ENCODE assay signal across 20 mouse cellular contexts in genomic region chr11:60255181-60255580, GRCm38 (mm10). TPM values are rescaled to one million over a fixed set of nuclear protein-coding genes. Genes with fewer than 3 reads are reported as not detected.
DNase-seq lines count a peak whose midpoint lies in the region; ATAC-seq lines count a peak whose summit lies in the region.
"Had no signal": no experiment of that assay in that cellular context is flagged by ENCODE, and none has a peak within 500 bp of the region (broad histone marks: within the 10 kb centered on the region; RNA-seq: fewer than 3 reads in every experiment).

No protein-coding gene starts in this region.

- H3K4me3 ChIP-seq in heart, embryonic 13.5 days, result no peak overlapping the region
- H3K4me3 ChIP-seq in hindbrain, embryonic 14.5 days (replicated peaks; ENCODE audit: low read length), result no peak overlapping the region
- H3K4me3 ChIP-seq: limb, embryonic 12.5 days; liver, embryonic 12.5 days had no signal

- no peaks in the 10 kb centered on the region for H3K27me3 ChIP-seq in heart, embryonic 13.5 days (replicated peaks)
- H3K27me3 ChIP-seq in hindbrain, embryonic 14.5 days (ENCODE audit: control insufficient read depth, insufficient read depth, low read length), result no peaks in the 10 kb centered on the region
- H3K27me3 ChIP-seq: limb, embryonic 12.5 days; liver, embryonic 12.5 days; Patski had no signal

- peak overlapping the region; percentile 71; the same call in 1 of the 2 replicates for H3K27ac ChIP-seq in heart, embryonic 13.5 days (replicated peaks)
- H3K27ac ChIP-seq in hindbrain, embryonic 14.5 days, result peak overlapping the region; percentile 35
- H3K27ac ChIP-seq: limb, embryonic 12.5 days; liver, embryonic 12.5 days had no signal

- peak; percentile 55 to 62 for DNase-seq in cerebellum, postnatal 10 days
- no peak for DNase-seq in cerebellum, postnatal 4 days (ENCODE audit: low spot score in 2 of 2)
- DNase-seq in heart, adult 8-10 months (ENCODE audit: low spot score), result no peak
- DNase-seq in left cerebral cortex, postnatal 4 days, result peak; percentile 27
- no peak for DNase-seq in left cerebral cortex, postnatal 36 days (ENCODE audit: low spot score in 2 of 2)
- DNase-seq in hindbrain, embryonic 14.5 days (ENCODE audit: low spot score), result no peak
- no peak for DNase-seq in adrenal gland, postnatal 25 days
- DNase-seq: adrenal gland, adult 8-10 months; cerebellum, postnatal 25 days; forebrain, postnatal 0 days; heart, postnatal 14 days; kidney, adult 8-10 months; kidney, postnatal 14 days; lung, embryonic 14.5 days; lung, postnatal 36 days; thymus, postnatal 14 days had no signal

- 0 out of 2 replicates have a peak overlapping the region, but pooled peaks have one; percentile 5 for H3K9ac ChIP-seq in heart, embryonic 13.5 days
- H3K9ac ChIP-seq in hindbrain, embryonic 14.5 days, result no peak overlapping the region
- H3K9ac ChIP-seq: forebrain, postnatal 0 days; limb, embryonic 12.5 days; liver, embryonic 12.5 days; lung, embryonic 14.5 days had no signal

- H3K4me2 ChIP-seq in heart, embryonic 13.5 days, result no peak overlapping the region
- H3K4me2 ChIP-seq in hindbrain, embryonic 14.5 days (replicated peaks), result no peak overlapping the region
- H3K4me2 ChIP-seq: limb, embryonic 12.5 days; liver, embryonic 12.5 days; lung, embryonic 14.5 days had no signal

- H3K4me1 ChIP-seq in heart, embryonic 13.5 days, result peaks cover 68% of the 10 kb centered on the region
- peaks cover 16% of the 10 kb centered on the region; the same call in 1 of the 2 replicates for H3K4me1 ChIP-seq in hindbrain, embryonic 14.5 days (replicated peaks; ENCODE audit: control insufficient read depth, insufficient read depth, low read length)

- no peak for ATAC-seq in heart, embryonic 13.5 days (ENCODE audit: extremely low read depth, insufficient number of reproducible peaks, low FRiP score, low TSS enrichment)
- no peak for ATAC-seq in hindbrain, embryonic 14.5 days (ENCODE audit: low FRiP score)
- ATAC-seq: forebrain, postnatal 0 days; liver, embryonic 12.5 days; Patski had no signal

- H3K9me3 ChIP-seq in heart, embryonic 13.5 days, result no peaks in the 10 kb centered on the region
- no peaks in the 10 kb centered on the region for H3K9me3 ChIP-seq in hindbrain, embryonic 14.5 days (ENCODE audit: control insufficient read depth, low read length)
- H3K9me3 ChIP-seq: liver, embryonic 12.5 days had no signal

- intact Hi-C loops in left cerebral cortex, postnatal 4 days (cut with DNase I), result no loop called here
- intact Hi-C loops in left cerebral cortex, postnatal 36 days (cut with DNase I), result no loop called here

- 84% methylated on average over 3 of the region's 3 CpGs for WGBS in heart, embryonic 13.5 days
- 28% methylated on average over 3 of the region's 3 CpGs for WGBS in hindbrain, embryonic 14.5 days

- peaks cover 42% of the 10 kb centered on the region for H3K36me3 ChIP-seq in heart, embryonic 13.5 days
- H3K36me3 ChIP-seq in hindbrain, embryonic 14.5 days (replicated peaks; ENCODE audit: control insufficient read depth, insufficient read depth), result peaks cover 41% of the 10 kb centered on the region

RNA-seq across cellular contexts. Expression of gene Srebf1, which starts 32.8 kb away (rescaled TPM):
- polyA plus RNA-seq in heart, embryonic 13.5 days (2015; fragmentation: Nextera tagmentation; extraction: Ambion mirVana), result 34.4 and 41.8 TPM in 2 replicates
- total RNA-seq in heart, adult 8-10 months (2022), result 10 to 100 TPM; 31.0 to 42.3 (median 36.5) TPM
- total RNA-seq in left cerebral cortex, postnatal 4 days (2021), result 10 to 100 TPM; 60.3 to 67.5 TPM
- total RNA-seq in left cerebral cortex, postnatal 36 days (2021), result 10 to 100 TPM; 48.2 to 63.2 TPM
- polyA plus RNA-seq in hindbrain, embryonic 14.5 days (2014; fragmentation: Nextera tagmentation; extraction: Ambion mirVana), result 37.3 and 40.3 TPM in 2 replicates
- 125 and 160 TPM in 2 replicates for total RNA-seq in adrenal gland, postnatal 25 days (2021)

Comparison
In these comparisons a context has a peak if more than half of its experiments do, and no peak if none do; other contexts are left out.
1. DNase-seq: peak in cerebellum, postnatal 10 days (2 of 2) and left cerebral cortex, postnatal 4 days (single experiment); none in cerebellum, postnatal 4 days (0 of 2), heart, adult 8-10 months (single experiment), left cerebral cortex, postnatal 36 days (0 of 2), hindbrain, embryonic 14.5 days (single experiment) and adrenal gland, postnatal 25 days (single experiment).